Mouse (Mus musculus) intestine, embryonic 16.5 days (tissue): ENCODE results near the gene Hp. TPM values are rescaled to one million over a fixed set of nuclear protein-coding genes. Genes with fewer than 3 reads are reported as not detected.

ENCODE experiments used
- ATAC-seq: fragments of 200-750 bp; cut with Nextera tagmentation; 2 replicates; pipeline ENCODE4 v1.8.0; 2017; ENCODE audit warnings: moderate TSS enrichment, moderate library complexity
- H3K27ac ChIP-seq: fragments of 300-500 bp; sonication (generic); 2 replicates; pipeline ENCODE4 v1.5.1; 2014; ENCODE audit warnings: mild to moderate bottlenecking, low read length
- H3K27me3 ChIP-seq: fragments of 300-500 bp; sonication (generic); replicated peaks from 2 replicates; pipeline ENCODE4 v1.6.1; 2014; ENCODE audit warnings: low read length, control low read depth, mixed read lengths; ENCODE audit not compliant: control insufficient read depth, insufficient read depth
- H3K36me3 ChIP-seq: fragments of 300-500 bp; sonication (generic); 2 replicates; pipeline ENCODE4 v1.6.1; 2014; ENCODE audit warnings: low read length, control low read depth; ENCODE audit not compliant: control insufficient read depth, insufficient read depth
- H3K4me1 ChIP-seq: fragments of 300-500 bp; sonication (generic); 2 replicates; pipeline ENCODE4 v1.6.1; 2014; ENCODE audit warnings: low read length, control low read depth, mixed read lengths; ENCODE audit not compliant: control insufficient read depth, insufficient read depth
- H3K4me2 ChIP-seq: fragments of 300-500 bp; sonication (generic); 2 replicates; pipeline ENCODE4 v1.6.1; 2014; ENCODE audit warnings: low read depth, low read length, control low read depth
- H3K4me3 ChIP-seq: fragments of 300-500 bp; sonication (generic); 2 replicates; pipeline ENCODE4 v1.5.1; 2014; ENCODE audit warnings: mild to moderate bottlenecking, low read length
- H3K9ac ChIP-seq: fragments of 300-500 bp; sonication (generic); 2 replicates; pipeline ENCODE4 v1.6.1; 2014; ENCODE audit warnings: low read depth, low read length
- H3K9me3 ChIP-seq: fragments of 300-500 bp; sonication (generic); 2 replicates; pipeline ENCODE4 v1.6.1; 2016; ENCODE audit warnings: low read length, control low read depth; ENCODE audit not compliant: control insufficient read depth
- WGBS: fragments of 180-500 bp; shearing (Covaris S2); extraction: QIAGEN DNeasy Blood & Tissue Kit; methylation state at CpG from one replicate; pipeline ENCODE4 v1.1.7; 2014; 5-methylcytosine and 5-hydroxymethylcytosine counted together
- polyA plus RNA-seq: library from polyadenylated mRNA; unstranded; fragments of >200 nt; fragmentation: Nextera tagmentation; extraction: Ambion mirVana; gene quantifications from 2 replicates; pipeline ENCODE4 v1.2.1, GENCODE M21; 2015

Hp gene
- polyA plus RNA-seq, 1 experiment from 2014 or later: 2.8 TPM

GRCm38 (mm10) chr8:109535140-109535990, 43.6 kb downstream of the Hp start:
- Histone ChIP-seq H3K9me3 (no peaks in the 10 kb centered on the region), H3K36me3 (no peaks in the 10 kb centered on the region), H3K9ac (no peak overlapping the region), H3K4me1 (no peaks in the 10 kb centered on the region), H3K27me3 (no peaks in the 10 kb centered on the region), H3K27ac (no peak overlapping the region), H3K4me3 (no peak overlapping the region), H3K4me2 (no peak overlapping the region)
- ATAC-seq: no peak
- WGBS: 86% methylated on average over 19 of the region's 19 CpGs

Other genes starting within 250 kb of the Hp start
- not detected in 2 replicates for gene Pmfbp1, start 85.1 kb downstream of the Hp start, polyA plus RNA-seq
- 19.9 and 21.2 TPM in 2 replicates for gene Dhx38, start 13.3 kb downstream of the Hp start, polyA plus RNA-seq
- gene Txnl4b, start 13.3 kb downstream of the Hp start, polyA plus RNA-seq: 21.4 and 22.4 TPM in 2 replicates
- 40.8 and 47.9 TPM in 2 replicates for gene Dhodh, start 29.5 kb upstream of the Hp start, polyA plus RNA-seq
- 0.09 and 0.31 TPM in 2 replicates for gene Pkd1l3, start 35.3 kb upstream of the Hp start, polyA plus RNA-seq
- 122 and 128 TPM in 2 replicates for gene Ist1, start 114.1 kb upstream of the Hp start, polyA plus RNA-seq
- gene Zfp821, start 126.4 kb upstream of the Hp start, polyA plus RNA-seq: 12.6 and 13.0 TPM in 2 replicates
- gene Atxn1l, start 158.6 kb upstream of the Hp start, polyA plus RNA-seq: 4.5 and 5.1 TPM in 2 replicates
- gene Ap1g1, start 199.4 kb upstream of the Hp start, polyA plus RNA-seq: 31.3 and 36.7 TPM in 2 replicates